Mouse (Mus musculus) layer of hippocampus, adult 2 months (tissue): ENCODE measurements at regions not wholly inside any gene's neighbourhood (a gene's known extent, or its start where the extent isn't known, plus 50 kb on each side); places are given as distances from the start of the nearest gene placed in this dataset.
"Not testable (repeated sequence)": the region's sequence is repeated elsewhere in the genome, so short reads cannot be mapped to it uniquely, and the experiment has no call there.

Experiments
- DNase-seq, 2 experiments: peaks; one replicate each; pipeline ENCODE4 v3.0.0; 2022; ENCODE audit warnings: low spot score in 2 of 2
- H3K27ac ChIP-seq: fragments of 200-600 bp; 2 replicates; pipeline ENCODE4 v1.8.1; 2022
- H3K4me3 ChIP-seq: fragments of 200-600 bp; 2 replicates; pipeline ENCODE4 v1.8.1; 2022; ENCODE audit warnings: mild to moderate bottlenecking
- CTCF ChIP-seq: fragments of 200-600 bp; conservative IDR thresholded peaks from 2 replicates; pipeline ENCODE4 v1.8.1; 2022; ENCODE audit warnings: antibody characterized with exemption, mild to moderate bottlenecking, moderate library complexity

DNA sequence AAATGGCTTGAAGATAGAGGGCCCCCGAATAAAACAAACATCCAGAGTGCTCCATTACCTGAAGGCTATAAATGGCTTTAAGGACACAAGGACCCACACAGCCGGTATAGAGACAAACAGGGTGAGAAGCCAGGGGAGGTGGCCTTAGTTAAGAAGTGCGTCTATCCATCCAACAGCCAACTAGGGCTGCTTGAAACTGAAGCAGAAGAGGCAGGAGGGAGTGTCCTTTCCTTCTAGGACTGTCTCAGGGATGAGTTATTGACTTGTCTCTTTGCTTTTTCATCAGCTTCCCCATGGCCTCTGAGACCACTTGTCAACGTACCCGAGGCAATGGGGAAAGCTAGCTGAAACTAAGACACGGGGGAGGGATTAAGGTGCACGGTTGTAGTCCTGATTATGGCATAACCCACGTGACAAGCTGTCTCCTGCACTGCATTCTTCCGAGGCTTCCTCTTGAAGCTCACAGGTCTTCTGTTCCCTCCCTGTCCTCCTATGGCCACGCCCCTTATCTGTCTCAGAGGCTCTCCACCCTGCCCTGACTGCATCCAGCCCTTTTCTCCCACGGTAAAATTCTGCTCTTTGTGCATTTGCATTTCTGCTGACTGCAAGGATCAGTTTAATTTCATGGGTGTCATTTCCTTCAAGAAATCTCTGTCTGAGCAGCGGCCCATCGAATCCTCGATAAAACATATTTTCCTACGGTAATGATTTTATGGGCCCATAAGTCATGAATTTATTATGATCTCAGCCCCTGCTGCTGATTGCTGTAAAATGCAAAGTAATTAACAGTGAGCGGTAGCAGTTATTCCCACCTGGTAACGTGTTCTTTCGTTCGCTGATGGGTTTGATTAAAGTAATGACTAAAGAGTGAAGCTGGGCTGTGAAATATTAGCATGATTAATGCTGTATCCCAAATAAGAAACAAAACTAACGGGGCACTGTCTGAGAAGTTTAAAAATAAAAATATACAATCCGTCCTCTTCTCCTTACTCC, 292.3 kb downstream of the Sec16b start:
- DNase-seq = no peak
- TF ChIP-seq CTCF = no peak
- Histone ChIP-seq H3K27ac (0 out of 2 replicates have a peak overlapping the region, but pooled peaks have one; percentile 18), H3K4me3 (no peak overlapping the region)

- no peak overlapping the region for H3K27ac ChIP-seq
- no peak for TF ChIP-seq CTCF
- DNase-seq = no peak
- no peak overlapping the region for H3K4me3 ChIP-seq
These were observed 294.6 kb downstream of the Sec16b start for GRCm38 (mm10) chr1:157801151-157801550.

DNA sequence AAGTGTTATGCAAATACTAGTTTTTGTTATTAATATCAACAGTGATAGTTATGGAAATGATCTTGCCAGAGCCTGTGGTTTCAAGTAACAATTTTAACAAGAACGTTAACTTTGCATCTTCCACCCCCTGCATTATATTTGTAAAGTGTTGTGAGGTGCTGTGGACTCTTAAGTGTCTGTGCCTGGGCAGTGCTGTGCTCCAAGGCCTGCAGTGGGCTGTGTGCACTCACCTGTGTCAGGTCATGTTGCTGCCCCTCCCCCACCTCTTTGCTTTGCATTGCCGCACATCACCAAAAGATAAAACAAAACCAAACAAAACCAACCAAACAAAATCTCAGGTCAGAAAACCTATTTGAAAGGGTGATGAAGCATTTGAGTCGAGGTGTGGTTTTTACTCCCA, 297.7 kb downstream of the Sec16b start:
- H3K4me3 ChIP-seq = no peak overlapping the region
- no peak for DNase-seq
- no peak overlapping the region for H3K27ac ChIP-seq
- TF ChIP-seq CTCF = no peak

DNA sequence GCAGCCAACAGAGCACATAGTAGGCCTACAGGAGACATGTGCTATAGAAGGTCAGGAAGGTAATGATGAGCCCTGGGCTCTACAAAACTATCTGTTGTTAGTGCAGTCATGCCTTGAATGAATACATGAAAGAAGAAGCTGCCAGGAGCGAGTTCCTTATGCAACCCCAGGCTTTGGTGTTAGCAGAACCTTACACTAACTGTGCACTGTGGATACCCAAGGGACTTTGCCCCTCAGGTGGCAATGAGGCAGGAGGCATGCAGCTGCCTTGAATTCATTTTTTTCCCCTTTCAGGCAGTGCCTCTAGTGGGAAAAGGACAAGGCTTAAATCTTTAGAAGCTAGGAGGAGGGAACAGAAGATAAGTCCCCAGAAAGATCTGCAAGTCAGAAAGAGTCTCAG, 299.8 kb downstream of the Sec16b start:
- DNase-seq = no peak
- no peak overlapping the region for H3K4me3 ChIP-seq
- H3K27ac ChIP-seq = no peak overlapping the region
- no peak for TF ChIP-seq CTCF

DNA sequence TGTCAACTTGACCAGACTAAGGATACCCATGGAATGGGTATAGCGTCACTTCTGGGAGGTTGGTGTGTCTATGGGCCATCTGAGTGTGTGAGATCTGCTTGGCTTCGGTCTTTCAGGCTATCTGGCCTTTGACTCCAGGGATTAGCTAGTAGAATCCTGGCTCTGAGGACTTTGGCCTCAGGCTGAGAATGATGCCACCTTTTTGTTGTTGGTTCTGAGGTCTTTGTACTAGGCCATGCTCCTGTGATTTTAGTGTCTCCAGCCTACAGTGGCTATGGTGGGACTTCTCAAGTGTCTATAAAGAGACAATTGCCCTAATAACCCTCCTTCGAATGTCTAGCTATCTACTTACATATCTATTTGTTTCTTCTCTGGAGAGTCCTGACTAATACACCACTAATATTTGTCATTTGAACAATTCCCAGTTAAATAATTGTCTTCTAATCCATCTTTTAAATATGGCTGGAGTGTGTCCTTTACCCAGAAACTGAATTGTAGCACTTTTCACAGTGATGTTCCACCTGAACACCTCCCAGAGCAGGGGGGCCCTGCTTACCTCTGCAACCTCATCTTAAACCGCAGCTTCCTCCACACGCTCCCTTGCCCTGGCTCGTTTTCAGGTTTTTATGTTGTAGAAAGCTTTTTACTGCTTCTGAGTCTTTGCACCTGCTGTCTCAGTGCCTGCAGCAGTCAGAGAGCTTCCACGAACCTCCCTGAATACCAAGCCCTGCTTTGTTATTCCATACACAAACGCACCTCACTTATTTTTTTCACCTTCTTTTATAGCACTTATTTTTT, 303.3 kb downstream of the Sec16b start:
- no peak for DNase-seq
- H3K4me3 ChIP-seq = no peak overlapping the region
- no peak overlapping the region for H3K27ac ChIP-seq
- no peak for TF ChIP-seq CTCF

GRCm38 (mm10) chr1:157810657-157811056, 304.1 kb downstream of the Sec16b start:
- DNase-seq = no peak
- Histone ChIP-seq H3K27ac (no peak overlapping the region), H3K4me3 (no peak overlapping the region)
- TF ChIP-seq CTCF = no peak

DNA sequence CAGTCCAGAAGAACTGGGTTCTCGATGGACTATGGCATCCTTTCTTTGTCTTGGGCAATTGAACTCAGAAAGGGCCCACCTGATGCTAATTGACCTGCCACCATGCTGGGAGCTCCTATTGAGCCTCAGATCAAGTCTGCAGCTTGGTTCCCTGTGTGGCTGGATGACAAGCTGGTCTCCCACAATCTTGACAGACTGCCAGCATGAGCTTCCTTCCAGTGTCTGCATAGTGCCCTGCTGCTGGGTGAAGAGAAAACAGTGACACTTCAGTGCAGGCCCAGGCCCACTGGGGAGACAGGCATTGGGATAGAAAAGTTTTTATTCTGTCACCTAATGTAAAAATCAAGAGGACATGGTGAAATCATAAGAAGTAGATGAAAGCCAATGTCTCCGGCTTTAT, 321.4 kb downstream of the Sec16b start:
- Histone ChIP-seq H3K27ac (no peak overlapping the region), H3K4me3 (no peak overlapping the region)
- TF ChIP-seq CTCF = no peak
- no peak for DNase-seq

DNA sequence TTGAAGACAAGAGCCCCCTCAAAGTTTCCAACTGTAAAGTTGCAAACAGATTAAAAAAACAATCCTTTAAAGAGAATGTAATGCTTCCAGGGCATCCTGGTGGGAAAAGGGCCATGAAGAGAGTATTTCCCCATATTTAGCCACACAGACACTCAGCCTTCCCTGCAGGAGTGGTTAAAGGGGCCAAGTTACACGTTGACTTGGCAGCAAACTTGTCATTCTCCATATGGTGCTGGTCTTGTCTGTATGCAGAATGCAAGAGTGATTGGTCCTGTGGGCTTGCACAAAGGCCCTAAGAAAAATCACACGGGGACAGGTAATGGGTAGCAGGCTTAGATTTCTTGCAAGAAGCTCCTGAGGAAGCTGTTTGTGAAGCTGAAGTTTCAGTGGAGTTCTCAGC, 325.0 kb downstream of the Sec16b start:
- no peak for DNase-seq
- no peak overlapping the region for H3K4me3 ChIP-seq
- TF ChIP-seq CTCF = no peak

GRCm38 (mm10) chr1:157872775-157873174, 366.2 kb downstream of the Sec16b start:
- no peak for TF ChIP-seq CTCF
- H3K27ac ChIP-seq = no peak overlapping the region
- no peak for DNase-seq
- H3K4me3 ChIP-seq = no peak overlapping the region

More for the DNA sequence above, 325.0 kb downstream of the Sec16b start:
- no peak overlapping the region for H3K27ac ChIP-seq

GRCm38 (mm10) chr1:157875006-157875405, 368.5 kb downstream of the Sec16b start:
- H3K27ac ChIP-seq = no peak overlapping the region
- TF ChIP-seq CTCF = no peak

DNA sequence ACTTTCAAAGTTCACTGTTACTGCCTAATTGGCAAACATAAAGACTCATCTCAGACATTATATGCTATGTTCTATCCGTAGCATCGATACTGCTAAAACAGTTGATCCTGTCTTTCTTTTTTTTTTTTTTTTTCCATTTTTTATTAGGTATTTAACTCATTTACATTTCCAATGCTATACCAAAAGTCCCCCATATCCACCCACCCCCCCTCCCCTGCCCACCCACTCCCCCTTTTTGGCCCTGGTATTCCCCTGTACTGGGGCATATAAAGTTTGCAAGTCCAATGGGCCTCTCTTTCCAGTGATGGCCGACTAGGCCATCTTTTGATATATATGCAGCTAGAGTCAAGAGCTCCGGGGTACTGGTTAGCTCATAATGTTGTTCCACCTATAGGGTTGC, 370.6 kb downstream of the Sec16b start:
- not testable (repeated sequence) for H3K4me3 ChIP-seq, DNase-seq, H3K27ac ChIP-seq

More at GRCm38 (mm10) chr1:157875006-157875405, 368.5 kb downstream of the Sec16b start:
- no peak for DNase-seq
- no peak overlapping the region for H3K4me3 ChIP-seq

GRCm38 (mm10) chr1:157887146-157887545, 380.6 kb downstream of the Sec16b start:
- H3K27ac ChIP-seq = peak overlapping the region; percentile 77; the same call in 1 of the 2 replicates
- peak; percentile 21 for DNase-seq
- H3K4me3 ChIP-seq = no peak overlapping the region
- TF ChIP-seq CTCF = no peak

- TF ChIP-seq CTCF = no peak
- DNase-seq = peak; percentile 44 to 81
- Histone ChIP-seq H3K4me3 (no peak overlapping the region), H3K27ac (peak overlapping the region; percentile 77)
These were observed 382.0 kb downstream of the Sec16b start for GRCm38 (mm10) chr1:157888573-157888972.
